Mouse (Mus musculus) liver, embryonic 15.5 days (tissue): Measurements from ENCODE around the gene Scml4. TPM values are rescaled to one million over a fixed set of nuclear protein-coding genes. Genes with fewer than 3 reads are reported as not detected.

Experiments
- ATAC-seq: fragments of 200-750 bp; cut with Nextera tagmentation; 2 replicates; pipeline ENCODE4 v1.8.0; 2017; ENCODE audit warnings: moderate number of reproducible peaks, mild to moderate bottlenecking, moderate library complexity; ENCODE audit not compliant: insufficient read depth
- H3K27ac ChIP-seq: fragments of 300-500 bp; sonication (generic); replicated peaks from 2 replicates; pipeline ENCODE4 v1.5.1; 2015; ENCODE audit warnings: mild to moderate bottlenecking, inconsistent platforms
- H3K27me3 ChIP-seq: fragments of 300-500 bp; sonication (generic); 2 replicates; pipeline ENCODE4 v1.6.1; 2015; ENCODE audit warnings: mild to moderate bottlenecking, inconsistent platforms
- H3K36me3 ChIP-seq: fragments of 300-500 bp; sonication (generic); replicated peaks from 2 replicates; pipeline ENCODE4 v1.6.1; 2015; ENCODE audit warnings: moderate library complexity, mild to moderate bottlenecking, inconsistent platforms
- H3K4me1 ChIP-seq: fragments of 300-500 bp; sonication (generic); replicated peaks from 2 replicates; pipeline ENCODE4 v1.6.1; 2015; ENCODE audit warnings: inconsistent platforms
- H3K4me2 ChIP-seq: fragments of 300-500 bp; sonication (generic); 2 replicates; pipeline ENCODE4 v1.6.1; 2015; ENCODE audit warnings: moderate library complexity, mild to moderate bottlenecking, inconsistent platforms
- H3K4me3 ChIP-seq: fragments of 300-500 bp; sonication (generic); replicated peaks from 2 replicates; pipeline ENCODE4 v1.5.1; 2015; ENCODE audit warnings: mild to moderate bottlenecking, inconsistent platforms
- H3K9ac ChIP-seq: fragments of 300-500 bp; sonication (generic); 2 replicates; pipeline ENCODE4 v1.6.1; 2015; ENCODE audit warnings: moderate library complexity, mild to moderate bottlenecking, inconsistent platforms
- H3K9me3 ChIP-seq: fragments of 300-500 bp; sonication (generic); replicated peaks from 2 replicates; pipeline ENCODE4 v1.6.1; 2016; ENCODE audit warnings: inconsistent platforms
- WGBS: fragments of 180-500 bp; shearing (Covaris S2); methylation state at CpG from one replicate; pipeline ENCODE4 v1.1.7; 2015; ENCODE audit warnings: mixed read lengths; ENCODE audit not compliant: insufficient replicate concordance; 5-methylcytosine and 5-hydroxymethylcytosine counted together
- polyA plus RNA-seq: library from polyadenylated mRNA; unstranded; fragments of >200 nt; fragmentation: Nextera tagmentation; extraction: Ambion mirVana; gene quantifications from 2 replicates; pipeline ENCODE4 v1.2.1, GENCODE M21; 2015

Scml4 gene
- 0.32 and 0.68 TPM in 2 replicates for polyA plus RNA-seq

GRCm38 (mm10) chr10:42860159-42860911 is at the start of gene Scml4:
Gene Scml4 (plus strand): TSS chr10:42860370.
- no peak within 1 kb of the TSS for H3K9ac ChIP-seq
- WGBS = 29% methylated on average over 17 of the region's 17 CpGs
- peaks cover 10% of the 10 kb centered on the region for H3K27me3 ChIP-seq
- no peak for ATAC-seq
- 0 out of 2 replicates have a peak within 1 kb of the TSS, but pooled peaks have one; percentile 9 for H3K4me3 ChIP-seq
- no peaks in the 10 kb centered on the region for H3K36me3 ChIP-seq
- no peak within 1 kb of the TSS for H3K27ac ChIP-seq
- peak within 1 kb of the TSS; percentile 29 for H3K4me2 ChIP-seq
- 0 out of 2 replicates have a peak, but pooled peaks cover 2% of the 10 kb centered on the region for H3K4me1 ChIP-seq
- no peaks in the 10 kb centered on the region for H3K9me3 ChIP-seq

- no peak overlapping the region for H3K27ac ChIP-seq
- no peak overlapping the region for H3K9ac ChIP-seq
- 78% methylated on average over 6 of the region's 6 CpGs for WGBS
- no peak overlapping the region for H3K4me3 ChIP-seq
- no peak overlapping the region for H3K4me2 ChIP-seq
- no peak for ATAC-seq
- H3K4me1 ChIP-seq = no peaks in the 10 kb centered on the region
- peaks cover 45% of the 10 kb centered on the region for H3K36me3 ChIP-seq
- no peaks in the 10 kb centered on the region for H3K27me3 ChIP-seq
- no peaks in the 10 kb centered on the region for H3K9me3 ChIP-seq
Measured at GRCm38 (mm10) chr10:42825923-42826322, 34.2 kb upstream of the Scml4 start.

- Histone ChIP-seq H3K9me3 (no peaks in the 10 kb centered on the region), H3K4me2 (no peak overlapping the region), H3K27ac (no peak overlapping the region), H3K36me3 (peaks cover 53% of the 10 kb centered on the region), H3K4me1 (no peaks in the 10 kb centered on the region), H3K4me3 (no peak overlapping the region), H3K9ac (no peak overlapping the region), H3K27me3 (no peaks in the 10 kb centered on the region)
- no peak for ATAC-seq
- WGBS = 73% methylated on average over 5 of the region's 5 CpGs
Measured at GRCm38 (mm10) chr10:42827155-42827554, 33.0 kb upstream of the Scml4 start.

GRCm38 (mm10) chr10:42830007-42830406 is 30.2 kb upstream of the Scml4 start:
- H3K9ac ChIP-seq = no peak overlapping the region
- H3K9me3 ChIP-seq = no peaks in the 10 kb centered on the region
- ATAC-seq = no peak
- peaks cover 48% of the 10 kb centered on the region for H3K36me3 ChIP-seq
- 63% methylated on average over 2 of the region's 2 CpGs for WGBS
- no peak overlapping the region for H3K4me2 ChIP-seq
- H3K27me3 ChIP-seq = no peaks in the 10 kb centered on the region
- H3K4me1 ChIP-seq = no peaks in the 10 kb centered on the region
- H3K4me3 ChIP-seq = no peak overlapping the region
- H3K27ac ChIP-seq = no peak overlapping the region

GRCm38 (mm10) chr10:42830409-42830808 is 29.8 kb upstream of the Scml4 start:
- H3K9me3 ChIP-seq = no peaks in the 10 kb centered on the region
- H3K4me2 ChIP-seq = no peak overlapping the region
- H3K27ac ChIP-seq = no peak overlapping the region
- no peak overlapping the region for H3K9ac ChIP-seq
- peak; percentile 63 for ATAC-seq
- no peaks in the 10 kb centered on the region for H3K27me3 ChIP-seq
- no peaks in the 10 kb centered on the region for H3K4me1 ChIP-seq
- H3K36me3 ChIP-seq = peaks cover 45% of the 10 kb centered on the region
- H3K4me3 ChIP-seq = no peak overlapping the region
- 56% methylated on average over 5 of the region's 6 CpGs for WGBS

GRCm38 (mm10) chr10:42832677-42833076 is 27.5 kb upstream of the Scml4 start:
- H3K36me3 ChIP-seq = peaks cover 40% of the 10 kb centered on the region
- H3K4me3 ChIP-seq = no peak overlapping the region
- no peaks in the 10 kb centered on the region for H3K4me1 ChIP-seq
- H3K27me3 ChIP-seq = no peaks in the 10 kb centered on the region
- H3K27ac ChIP-seq = no peak overlapping the region
- ATAC-seq = no peak
- 58% methylated on average over 4 of the region's 4 CpGs for WGBS
- no peak overlapping the region for H3K9ac ChIP-seq
- H3K4me2 ChIP-seq = no peak overlapping the region
- H3K9me3 ChIP-seq = no peaks in the 10 kb centered on the region

GRCm38 (mm10) chr10:42833871-42834727 is 26.1 kb upstream of the Scml4 start:
- ATAC-seq = no peak
- H3K4me2 ChIP-seq = no peak overlapping the region
- 80% methylated on average over 4 of the region's 4 CpGs for WGBS
- H3K27me3 ChIP-seq = no peaks in the 10 kb centered on the region
- H3K27ac ChIP-seq = no peak overlapping the region
- H3K36me3 ChIP-seq = peaks cover 31% of the 10 kb centered on the region
- H3K9me3 ChIP-seq = no peaks in the 10 kb centered on the region
- no peaks in the 10 kb centered on the region for H3K4me1 ChIP-seq
- H3K9ac ChIP-seq = no peak overlapping the region
- H3K4me3 ChIP-seq = no peak overlapping the region

GRCm38 (mm10) chr10:42838106-42838505 is 22.1 kb upstream of the Scml4 start:
- 67% methylated on average over 4 of the region's 4 CpGs for WGBS

GRCm38 (mm10) chr10:42838736-42839135 is 21.4 kb upstream of the Scml4 start:
- H3K27me3 ChIP-seq = no peaks in the 10 kb centered on the region

More at GRCm38 (mm10) chr10:42838106-42838505, 22.1 kb upstream of the Scml4 start:
- H3K4me2 ChIP-seq = no peak overlapping the region
- no peak overlapping the region for H3K4me3 ChIP-seq
- H3K27me3 ChIP-seq = no peaks in the 10 kb centered on the region
- no peaks in the 10 kb centered on the region for H3K4me1 ChIP-seq
- peaks cover 7% of the 10 kb centered on the region; the same call in 1 of the 2 replicates for H3K36me3 ChIP-seq
- no peak overlapping the region for H3K9ac ChIP-seq
- H3K9me3 ChIP-seq = no peaks in the 10 kb centered on the region
- no peak for ATAC-seq
- no peak overlapping the region for H3K27ac ChIP-seq

GRCm38 (mm10) chr10:42840036-42840435 is 20.1 kb upstream of the Scml4 start:
- 81% methylated on average over 11 of the region's 11 CpGs for WGBS
- Histone ChIP-seq H3K9me3 (no peaks in the 10 kb centered on the region), H3K4me3 (no peak overlapping the region), H3K4me2 (no peak overlapping the region), H3K4me1 (no peaks in the 10 kb centered on the region), H3K9ac (no peak overlapping the region), H3K27ac (no peak overlapping the region), H3K36me3 (0 out of 2 replicates have a peak, but pooled peaks cover 2% of the 10 kb centered on the region), H3K27me3 (no peaks in the 10 kb centered on the region)
- ATAC-seq = no peak

More at GRCm38 (mm10) chr10:42838736-42839135, 21.4 kb upstream of the Scml4 start:
- H3K27ac ChIP-seq = no peak overlapping the region
- ATAC-seq = no peak
- no peak overlapping the region for H3K4me3 ChIP-seq
- H3K9ac ChIP-seq = no peak overlapping the region
- H3K4me2 ChIP-seq = no peak overlapping the region
- no peaks in the 10 kb centered on the region for H3K4me1 ChIP-seq
- H3K36me3 ChIP-seq = peaks cover 5% of the 10 kb centered on the region; the same call in 1 of the 2 replicates
- 65% methylated on average over 2 of the region's 2 CpGs for WGBS
- no peaks in the 10 kb centered on the region for H3K9me3 ChIP-seq

GRCm38 (mm10) chr10:42841531-42842195 is 18.5 kb upstream of the Scml4 start:
- no peak for ATAC-seq
- Histone ChIP-seq H3K27ac (no peak overlapping the region), H3K4me3 (no peak overlapping the region), H3K4me1 (no peaks in the 10 kb centered on the region), H3K9ac (no peak overlapping the region), H3K9me3 (no peaks in the 10 kb centered on the region), H3K36me3 (no peaks in the 10 kb centered on the region), H3K27me3 (no peaks in the 10 kb centered on the region), H3K4me2 (no peak overlapping the region)
- WGBS = 51% methylated on average over 16 of the region's 16 CpGs
